Mouse (Mus musculus) heart, adult 18-20 months (tissue): Measurements from ENCODE around the gene Sstr2. TPM values are rescaled to one million over a fixed set of nuclear protein-coding genes. Genes with fewer than 3 reads are reported as not detected.

Experiments used
- DNase-seq, 2 experiments: peaks; one replicate each; pipeline ENCODE4 v3.0.0; 2021 to 2022; ENCODE audit warnings: mixed read lengths in 1 of 2
- total RNA-seq, 2 experiments: library from RNA; stranded (reverse); gene quantifications; 2 replicates each; pipeline ENCODE4 v1.2.3; 2021

Gene Sstr2
- total RNA-seq, 2 experiments from 2014 or later, result not detected

DNA sequence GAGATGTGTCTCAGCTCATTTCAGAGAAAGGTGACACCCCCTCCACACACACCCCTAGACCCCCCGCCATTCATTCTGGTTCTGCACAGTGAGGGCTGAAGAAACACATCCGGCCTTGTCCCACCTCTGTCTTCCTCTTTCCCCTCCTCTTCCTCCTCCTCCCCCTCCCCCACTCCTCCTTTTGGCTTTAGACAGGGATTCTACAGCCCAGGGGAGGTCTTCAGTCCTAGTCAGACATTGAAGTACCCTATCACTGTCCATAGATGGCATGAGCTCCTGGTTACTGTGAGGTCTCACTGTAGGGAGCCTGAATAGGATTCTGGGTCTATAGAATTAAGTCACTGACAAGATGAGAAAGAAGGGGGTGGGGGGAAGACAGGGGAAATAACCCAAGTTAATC, 1.9 kb downstream of the Sstr2 start:
- DNase-seq, result no peak

DNA sequence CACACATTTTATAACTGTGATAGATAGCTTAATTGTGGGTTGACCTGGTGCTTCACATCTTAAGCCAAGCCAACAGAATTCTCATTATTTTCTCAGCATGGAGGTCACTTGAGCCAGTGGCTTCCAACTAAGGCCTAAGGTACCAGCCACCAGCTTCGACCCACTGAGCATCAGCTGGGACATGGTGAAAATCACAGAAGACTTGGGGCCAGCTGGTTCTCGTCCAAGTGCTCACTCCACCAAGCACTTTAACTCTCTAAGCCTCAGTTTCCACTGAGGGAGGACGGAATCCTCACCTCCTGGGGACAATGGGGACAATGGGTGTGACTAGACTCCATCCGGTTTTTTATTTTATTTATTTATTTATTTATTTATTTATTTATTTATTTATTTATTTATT, 2.9 kb downstream of the Sstr2 start:
- DNase-seq, result no peak

DNA sequence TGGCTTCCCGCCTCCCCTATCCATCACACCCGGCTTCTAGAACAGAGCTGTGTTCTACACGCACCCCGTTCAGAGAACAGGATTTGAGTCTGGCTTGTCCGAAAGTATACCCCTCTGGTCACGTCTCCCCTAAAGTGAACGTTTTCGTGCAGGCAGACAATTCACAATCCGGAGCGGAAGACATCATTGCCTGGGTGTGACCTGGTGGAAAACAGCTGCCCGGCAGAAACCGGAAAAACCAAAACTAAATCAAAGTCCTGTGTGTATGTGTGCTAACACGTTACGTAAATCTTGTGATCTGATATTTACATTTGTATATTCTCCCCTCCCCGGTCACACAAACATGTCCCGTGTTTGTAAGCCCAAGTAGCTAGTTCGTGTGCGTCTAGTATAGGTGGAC, 6.3 kb downstream of the Sstr2 start:
- DNase-seq, result no peak

DNA sequence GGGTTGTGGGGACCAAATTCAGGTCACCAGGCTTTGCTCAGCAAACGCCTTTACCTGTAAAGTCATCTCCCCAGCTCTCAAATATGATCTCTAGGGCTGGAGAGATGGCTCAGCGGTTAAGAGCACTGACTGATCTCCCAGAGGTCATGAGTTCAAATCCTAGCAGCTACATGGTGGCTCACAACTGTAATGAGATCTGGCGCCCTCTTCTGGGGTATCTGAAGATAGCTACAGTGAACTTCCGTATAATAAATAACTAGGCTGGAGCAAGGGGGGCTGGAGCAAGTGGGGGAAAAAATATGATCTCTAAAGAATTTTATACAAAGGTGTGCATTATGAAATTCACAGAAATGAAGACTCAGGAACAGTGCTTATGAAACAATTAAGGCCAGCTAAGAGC, 8.6 kb downstream of the Sstr2 start:
- no peak for DNase-seq

DNA sequence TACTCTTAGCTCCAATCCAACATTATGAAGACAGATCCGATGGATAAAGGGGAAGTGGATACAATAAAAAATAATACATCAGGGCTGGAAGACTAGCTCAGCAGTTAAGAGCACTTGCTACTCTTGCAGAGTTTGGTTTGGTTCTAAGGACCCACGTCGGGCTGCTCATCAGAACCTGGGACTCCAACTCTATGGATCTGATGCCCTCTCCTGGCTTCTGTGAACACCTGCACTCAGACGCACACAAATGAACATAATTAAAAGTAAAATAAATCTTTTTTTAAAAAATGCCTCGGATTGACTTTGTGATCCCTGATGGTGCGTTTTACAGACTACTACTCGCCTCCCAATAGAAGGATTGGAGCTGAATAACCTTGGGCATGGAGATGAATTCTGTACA, 11.5 kb downstream of the Sstr2 start:
- no peak for DNase-seq

DNA sequence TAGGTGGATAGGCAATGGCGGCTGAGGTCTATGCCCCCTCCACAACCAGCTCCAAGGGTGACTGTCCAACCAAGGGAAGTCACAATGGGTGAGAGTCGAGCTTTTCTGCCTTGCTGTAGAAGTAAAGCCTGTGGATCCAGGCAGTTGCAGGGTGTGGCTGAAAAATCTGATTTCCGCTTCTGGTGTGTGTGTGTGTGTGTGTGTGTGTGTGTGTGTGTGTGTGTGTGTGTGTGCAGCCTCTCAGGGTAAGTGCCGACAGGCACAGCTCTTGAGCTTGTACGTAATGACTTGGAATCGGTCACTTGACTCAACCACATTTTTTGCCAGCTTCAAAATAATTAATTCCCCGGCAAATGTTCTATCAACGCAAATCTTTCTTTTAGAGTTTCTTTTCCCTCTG, 12.2 kb downstream of the Sstr2 start:
- no peak for DNase-seq

DNA sequence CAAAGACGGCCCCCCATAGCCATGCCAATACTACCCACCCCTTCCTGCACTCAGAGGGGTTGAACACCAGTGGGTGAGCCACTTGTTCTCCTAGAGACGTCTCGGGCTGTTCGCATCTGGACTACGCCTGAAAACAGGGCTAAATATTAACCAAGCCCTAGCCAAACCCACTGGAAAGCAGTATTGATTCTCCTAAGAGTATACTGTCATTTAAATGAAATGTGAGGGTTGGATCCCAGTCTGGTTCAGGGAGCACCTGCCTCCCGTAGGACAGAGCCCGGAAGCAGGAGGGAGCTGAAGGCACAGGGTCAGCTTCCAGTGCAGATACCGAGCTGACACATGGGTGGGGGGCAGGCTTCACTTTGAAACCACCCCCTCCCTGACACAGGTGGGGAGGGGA, 12.7 kb downstream of the Sstr2 start:
- DNase-seq, result no peak

DNA sequence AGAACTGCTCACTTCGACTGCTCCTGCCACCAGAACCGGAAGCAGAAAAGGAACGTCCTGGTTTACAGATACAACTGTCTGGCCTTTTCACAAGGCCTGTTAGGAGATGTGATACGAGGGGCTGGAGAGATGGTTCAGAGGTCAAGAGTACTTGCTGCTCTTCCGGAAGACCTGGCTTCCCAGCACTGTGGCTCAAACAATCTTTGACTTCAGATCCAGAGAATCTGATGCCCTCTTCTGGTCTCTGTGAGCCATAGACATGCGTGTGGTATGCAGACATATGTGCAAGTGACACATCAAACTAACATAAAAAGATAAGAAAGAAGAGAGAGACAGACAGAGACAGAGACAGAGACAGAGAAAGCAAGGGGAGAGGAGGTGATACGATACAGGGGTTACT, 13.2 kb downstream of the Sstr2 start:
- no peak for DNase-seq

DNA sequence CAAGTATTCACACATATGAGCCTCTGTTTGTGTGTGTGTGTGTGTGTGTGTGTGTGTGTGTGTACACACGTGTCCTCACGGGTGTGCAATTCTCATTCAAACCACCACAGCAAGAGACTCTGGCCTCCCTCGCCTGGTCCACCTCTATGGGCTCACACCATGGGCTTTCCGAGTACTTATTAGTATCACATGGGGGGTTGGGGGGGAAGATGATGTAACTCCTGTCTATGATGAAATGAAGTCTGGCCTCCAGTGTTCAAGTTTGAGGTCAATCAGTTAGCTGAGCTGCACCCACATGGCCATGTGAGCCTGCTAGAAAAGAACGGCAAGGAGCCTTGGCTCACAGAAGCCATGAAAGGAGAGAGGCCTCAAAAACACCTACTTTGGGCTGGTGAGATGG, 14.3 kb downstream of the Sstr2 start:
- DNase-seq, result no peak

DNA sequence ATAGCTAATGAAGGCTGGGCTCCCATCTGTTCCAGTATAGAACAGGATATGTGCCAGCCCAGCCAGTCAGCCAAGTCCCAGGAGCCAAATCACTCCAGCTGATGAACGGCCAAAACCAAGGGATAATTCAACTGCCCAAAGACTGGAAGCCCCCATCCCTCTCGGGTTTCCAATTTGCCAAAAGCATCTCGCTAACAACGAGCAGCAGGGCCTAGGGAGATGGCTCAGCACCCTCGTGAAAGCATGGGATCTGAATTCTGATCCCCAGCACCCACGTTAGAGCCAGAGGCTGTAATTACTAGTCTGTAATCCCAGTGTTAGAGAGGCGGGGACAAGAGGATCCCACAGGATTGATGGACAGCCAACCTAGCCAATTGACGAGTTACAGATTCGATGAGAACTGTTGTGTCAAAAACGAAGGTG, 15.6 kb downstream of the Sstr2 start:
- DNase-seq, result no peak

DNA sequence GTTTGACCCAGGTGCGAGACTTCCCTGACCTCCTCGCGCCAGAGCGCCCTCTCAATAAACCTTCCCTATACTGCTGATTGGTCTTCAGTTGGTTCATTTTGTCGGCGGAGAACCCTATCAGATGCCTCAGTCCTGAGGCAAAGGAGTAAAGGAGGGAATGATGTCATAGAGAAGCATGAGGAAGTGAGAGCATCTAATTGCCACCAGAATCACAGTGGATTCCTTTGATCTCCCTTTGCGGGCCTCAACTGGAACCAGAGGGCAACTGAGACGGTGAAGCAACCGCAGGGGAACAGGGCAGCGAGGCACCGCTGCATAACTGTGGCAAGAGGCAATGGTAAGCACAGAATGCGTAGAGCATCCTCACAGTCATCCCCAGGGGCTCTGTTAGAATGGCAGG, 19.5 kb downstream of the Sstr2 start:
- DNase-seq, result no peak

DNA sequence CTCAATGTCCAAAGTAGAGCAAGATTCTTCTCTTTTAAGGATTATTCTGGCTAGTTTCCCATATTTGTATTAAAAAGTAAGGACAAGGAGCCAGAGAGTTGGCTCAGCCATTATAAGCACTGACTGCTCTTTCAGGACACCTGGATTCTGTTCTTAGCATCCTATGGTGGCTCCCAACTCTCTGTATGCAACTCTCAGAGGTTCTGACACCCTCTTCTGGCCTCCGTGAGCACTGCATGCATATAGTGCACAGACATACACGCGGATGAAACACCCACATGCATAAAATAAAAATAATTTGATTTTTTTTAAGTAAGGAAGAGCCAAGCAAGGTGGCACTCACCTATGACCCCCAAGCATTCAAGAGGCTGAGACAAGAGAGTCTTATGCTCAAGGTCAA, 26.0 kb downstream of the Sstr2 start:
- DNase-seq, result no peak

DNA sequence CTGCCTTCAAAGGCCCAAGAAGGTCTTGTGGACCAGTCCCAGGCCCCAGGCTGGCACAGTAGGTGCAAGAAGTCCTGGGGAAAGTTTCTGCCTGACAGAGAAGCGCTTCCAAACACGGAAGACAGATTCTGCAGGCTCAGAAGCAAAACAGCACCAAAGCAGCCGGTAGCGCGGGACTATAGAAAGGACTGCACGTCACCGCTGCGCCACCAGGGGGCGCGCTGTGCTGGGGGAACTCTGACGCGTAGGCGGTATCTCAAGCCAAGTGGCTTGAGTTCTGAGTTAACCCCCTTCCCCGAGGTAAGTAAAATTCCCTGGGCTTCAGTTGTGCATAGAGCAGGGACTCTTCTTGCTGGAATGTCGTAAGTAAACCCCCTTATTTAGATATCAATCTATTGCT, 29.0 kb downstream of the Sstr2 start:
- peak; percentile 75 to 90 for DNase-seq

DNA sequence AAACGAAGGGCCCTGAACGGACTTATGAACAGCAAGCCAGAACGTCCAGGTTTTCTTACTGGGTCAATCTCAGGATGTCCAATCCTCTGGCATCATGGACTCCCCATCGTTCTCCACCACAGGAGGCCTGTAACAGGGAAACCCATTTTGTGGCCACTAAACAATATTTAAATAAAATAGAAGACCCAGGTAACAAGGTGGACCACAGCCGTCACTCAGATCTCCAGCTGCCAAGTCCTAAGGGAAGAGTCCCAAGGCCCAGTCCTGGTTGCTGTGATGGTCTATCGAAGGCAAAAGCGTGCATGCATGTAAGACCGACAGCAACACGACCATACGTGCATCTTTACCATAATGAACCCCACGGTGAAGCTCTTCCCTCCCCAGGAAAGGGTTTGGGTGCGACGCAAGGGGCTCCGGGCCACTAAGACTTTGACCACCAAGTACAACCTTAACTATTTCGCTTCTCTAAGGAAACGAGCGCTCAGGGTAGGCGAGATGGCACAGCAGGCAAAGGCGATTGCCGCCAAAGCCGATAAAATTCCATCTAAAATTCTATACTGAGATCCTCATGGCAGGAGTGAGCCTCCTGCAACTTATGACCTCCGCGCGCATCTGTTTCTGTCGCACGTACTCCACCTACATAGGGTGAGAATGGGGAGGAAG, 29.7 kb downstream of the Sstr2 start, which contains the start of gene Cog1:
Gene Cog1 (plus strand): TSS at position 480 of the 663 bp plus-strand sequence.
- peak in 1 of 2 experiments; percentile 36 for DNase-seq

DNA sequence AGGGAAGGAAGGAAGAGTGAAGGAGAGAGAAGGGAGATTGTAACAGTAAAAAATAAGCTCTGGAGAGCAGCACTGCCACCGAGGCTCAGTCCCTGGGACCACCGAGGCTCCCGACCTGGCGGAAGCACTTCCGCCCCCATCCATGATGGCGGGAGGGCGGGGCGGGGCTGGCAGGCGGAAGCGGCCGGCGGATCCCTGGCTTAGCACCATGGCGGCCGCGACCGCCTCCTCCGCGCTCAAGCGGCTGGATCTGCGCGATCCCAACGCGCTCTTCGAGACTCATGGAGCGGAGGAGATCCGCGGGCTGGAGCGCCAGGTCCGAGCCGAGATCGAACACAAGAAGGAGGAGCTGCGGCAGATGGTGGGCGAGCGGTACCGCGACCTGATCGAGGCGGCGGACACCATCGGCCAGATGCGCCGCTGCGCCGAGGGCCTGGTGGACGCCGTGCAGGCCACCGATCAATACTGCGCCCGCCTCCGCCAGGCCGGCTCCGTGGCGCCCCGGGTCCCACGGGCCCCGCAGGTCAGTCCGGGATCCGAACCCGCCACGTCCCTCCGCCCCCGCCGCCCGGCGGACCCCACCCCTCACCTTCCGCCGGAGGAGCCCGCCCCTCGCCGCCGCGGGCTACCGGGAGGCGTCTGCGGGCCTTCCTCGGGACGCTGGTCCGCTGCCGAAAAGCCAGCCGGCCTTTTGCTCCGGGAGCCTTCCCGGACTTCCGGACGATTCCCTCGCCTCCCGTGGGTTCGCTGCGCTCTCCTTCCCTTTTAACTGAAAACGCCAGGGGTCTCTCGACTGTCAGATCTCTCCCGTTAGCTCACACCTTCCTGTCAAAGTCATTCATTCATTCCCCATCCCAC, 30.4 kb downstream of the Sstr2 start, which contains the start of gene Slc39a11:
Gene Slc39a11 (minus strand): TSS at position 727 of the 858 bp plus-strand sequence.
- peak; percentile 69 to 80 for DNase-seq

DNA sequence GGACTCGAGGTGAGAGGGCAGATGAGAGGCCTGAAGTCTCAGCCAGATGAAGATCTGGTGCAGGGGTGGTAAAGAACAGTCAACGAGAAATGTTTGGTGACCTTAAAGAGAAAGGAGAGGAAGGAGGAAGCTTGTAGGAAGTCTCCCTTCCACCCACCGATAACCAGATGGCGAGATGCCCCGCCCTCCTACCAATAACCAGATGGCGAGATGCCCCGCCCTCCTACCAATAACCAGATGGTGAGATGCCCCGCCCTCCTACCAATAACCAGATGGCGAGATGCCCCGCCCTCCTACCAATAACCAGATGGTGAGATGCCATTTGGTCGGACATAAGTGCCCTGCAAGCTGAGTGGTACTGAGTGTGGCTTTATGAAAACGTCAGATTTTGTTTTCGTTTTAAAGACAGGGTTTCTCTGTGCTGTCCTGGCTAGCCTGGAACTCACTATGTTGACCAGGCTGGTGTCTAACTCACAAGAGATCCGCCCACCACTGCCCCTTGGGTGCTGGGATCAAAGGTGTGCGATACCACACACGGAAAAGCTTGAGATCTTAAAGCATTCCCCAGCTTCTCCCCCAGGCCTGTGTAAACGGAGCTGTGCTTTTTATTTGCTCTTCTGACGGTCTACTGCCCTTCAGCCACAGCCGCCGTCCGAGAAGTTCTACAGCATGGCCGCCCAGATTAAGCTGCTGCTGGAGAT, 32.2 kb downstream of the Sstr2 start:
- no peak for DNase-seq

DNA sequence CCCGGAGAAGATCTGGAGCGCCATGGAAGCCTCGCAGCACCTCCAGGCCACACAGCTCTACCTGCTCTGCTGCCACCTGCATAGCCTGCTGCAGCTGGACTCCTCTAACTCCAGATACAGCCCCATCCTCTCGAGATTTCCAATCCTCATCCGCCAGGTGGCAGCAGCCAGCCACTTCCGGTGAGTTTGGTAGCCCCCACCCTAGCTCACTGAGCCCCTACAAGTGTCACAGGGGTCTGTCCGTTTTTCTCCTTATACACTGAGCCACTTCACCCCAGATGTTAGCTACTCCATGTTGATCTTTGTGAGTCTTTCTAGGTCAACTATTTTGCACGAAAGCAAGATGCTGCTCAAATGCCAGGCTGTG, 32.7 kb downstream of the Sstr2 start:
- no peak for DNase-seq

DNA sequence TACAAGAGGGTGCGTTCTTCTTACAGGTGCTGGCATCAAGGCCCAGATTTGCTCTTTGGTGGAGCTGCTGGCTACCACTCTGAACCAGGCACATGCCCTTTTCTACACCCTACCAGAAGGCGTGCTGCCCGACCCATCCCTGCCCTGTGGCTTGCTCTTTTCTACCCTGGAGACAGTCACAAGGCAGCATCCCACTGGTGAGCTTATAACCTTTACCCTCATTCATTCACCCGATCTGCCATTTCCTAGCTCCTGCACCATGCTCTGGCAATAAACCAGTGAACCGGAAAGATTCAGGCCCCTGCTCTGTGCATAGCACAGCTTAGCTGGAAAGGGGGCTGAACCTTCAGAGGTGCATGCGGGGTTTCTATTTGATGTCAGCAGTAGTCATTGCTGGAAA, 33.4 kb downstream of the Sstr2 start:
- DNase-seq, result no peak

DNA sequence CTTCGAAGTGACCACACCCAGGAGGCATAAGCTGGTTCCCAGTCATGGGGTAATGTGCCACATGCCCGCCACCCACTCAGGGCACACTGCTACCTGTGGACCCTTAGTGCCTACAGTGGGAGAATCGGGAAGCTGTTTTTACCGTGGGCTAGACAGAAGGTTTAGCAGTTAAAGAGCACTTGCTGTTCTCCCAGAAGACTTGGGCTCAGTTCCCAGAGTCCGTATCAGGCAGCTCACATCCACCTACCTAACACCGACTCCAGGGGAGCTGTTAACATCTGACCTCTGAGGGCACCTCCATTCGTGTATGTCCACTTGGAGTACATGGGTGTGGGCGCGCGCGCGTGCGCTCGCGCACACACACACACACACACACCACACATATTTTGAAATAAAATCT, 35.0 kb downstream of the Sstr2 start:
- no peak for DNase-seq

DNA sequence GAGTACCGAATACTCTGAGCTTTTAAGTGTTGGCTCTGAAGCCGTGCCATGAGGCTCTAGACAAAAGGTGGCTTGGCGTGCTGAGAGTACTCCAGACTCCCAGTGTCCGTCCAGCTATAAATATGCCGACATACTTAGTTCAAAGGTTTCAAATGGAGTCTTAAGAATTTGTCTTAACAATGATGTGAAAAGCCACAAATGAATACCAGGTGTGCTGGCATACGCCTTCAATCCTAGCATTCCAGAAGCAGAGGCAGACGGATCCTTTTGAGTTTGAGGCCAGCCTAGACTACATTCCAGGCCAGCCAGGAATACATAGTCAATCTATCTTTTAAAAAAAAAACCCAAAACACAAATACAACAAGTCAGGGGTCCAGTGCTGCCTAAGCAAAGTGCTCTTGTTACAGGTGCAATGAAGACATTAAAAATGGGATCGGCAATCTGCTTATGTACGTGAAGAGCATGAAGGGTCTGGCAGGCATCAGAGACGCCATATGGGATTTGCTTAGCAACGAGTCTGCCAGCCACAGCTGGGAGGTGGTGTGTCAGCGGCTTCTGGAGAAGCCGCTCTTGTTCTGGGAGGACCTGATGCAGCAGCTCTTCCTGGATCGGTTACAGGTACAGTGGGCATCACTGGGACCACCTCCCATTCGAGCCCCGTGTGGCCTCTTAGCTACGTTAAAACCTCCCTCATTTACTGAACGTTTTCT, 35.6 kb downstream of the Sstr2 start:
- DNase-seq, result no peak

DNA sequence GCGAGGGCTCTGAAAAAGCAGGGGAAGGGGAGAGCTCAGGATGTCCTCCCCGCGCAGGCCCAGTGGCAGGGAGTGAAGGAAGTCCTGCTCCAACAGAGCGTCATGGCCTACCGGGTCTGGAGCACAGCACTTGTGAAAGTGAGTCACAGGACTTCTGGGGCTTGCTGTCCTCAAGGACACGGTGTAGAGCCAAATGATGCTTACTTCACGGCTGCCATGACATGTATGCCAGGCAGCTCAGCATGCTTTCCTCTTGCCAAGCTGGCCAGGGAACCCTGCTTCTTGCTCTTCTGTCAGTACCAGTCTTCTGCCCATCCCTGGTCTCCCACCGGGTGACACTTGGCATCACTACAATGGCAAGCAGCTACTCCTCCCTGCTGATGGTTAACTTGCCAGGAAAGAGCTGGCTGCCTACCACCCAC, 37.4 kb downstream of the Sstr2 start:
- DNase-seq, result no peak

DNA sequence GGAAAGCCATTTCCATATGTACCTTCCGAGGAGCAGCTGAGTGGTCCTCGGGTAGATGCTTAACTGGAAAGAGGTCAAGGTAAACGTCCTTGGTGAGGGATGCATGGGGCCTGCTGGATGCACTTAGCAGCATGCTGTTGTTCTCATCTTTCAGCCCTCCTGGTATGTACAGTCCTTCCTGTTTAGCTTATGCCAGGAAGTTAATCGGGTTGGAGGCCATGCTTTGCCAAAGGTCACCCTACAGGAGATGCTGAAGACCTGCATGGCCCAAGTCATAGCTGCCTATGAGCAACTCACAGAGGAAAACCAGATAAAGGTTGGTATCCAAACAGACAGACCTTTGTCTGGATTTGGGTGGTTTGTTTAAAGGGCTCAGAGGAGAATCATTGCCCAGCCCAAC, 38.1 kb downstream of the Sstr2 start:
- DNase-seq, result no peak
